Mouse (Mus musculus) C2C12 (cell line): ENCODE measurements around the gene Mrpl11. TPM values are rescaled to one million over a fixed set of nuclear protein-coding genes. Genes with fewer than 3 reads are reported as not detected.

Experiments
- H3K27me3 ChIP-seq: one replicate; pipeline ENCODE4 v1.6.1; 2011; ENCODE audit not compliant: control insufficient read depth, insufficient read depth, insufficient read length
- H3K36me3 ChIP-seq: one replicate; pipeline ENCODE4 v1.6.1; 2011; ENCODE audit not compliant: control insufficient read depth, insufficient read depth
- H3K4me3 ChIP-seq: one replicate; pipeline ENCODE4 v1.5.1; 2011; ENCODE audit warnings: mild to moderate bottlenecking, control low read depth; ENCODE audit not compliant: poor library complexity, insufficient read depth, severe bottlenecking
- H3K79me2 ChIP-seq: one replicate; pipeline ENCODE4 v1.6.1; 2011; ENCODE audit not compliant: control insufficient read depth, insufficient read depth
- H3K79me3 ChIP-seq: one replicate; pipeline ENCODE4 v1.6.1; 2011; ENCODE audit warnings: low read depth, control low read depth
- H3ac ChIP-seq: one replicate; pipeline ENCODE3; 2011; ENCODE audit warnings: low read depth; ENCODE audit not compliant: control insufficient read depth, insufficient read length
- CEBPB ChIP-seq: IDR thresholded peaks from one replicate; pipeline ENCODE4 v1.6.1; 2011; ENCODE audit warnings: low read depth, mild to moderate bottlenecking, control low read depth, moderate library complexity
- CTCF ChIP-seq: IDR thresholded peaks from one replicate; pipeline ENCODE4 v1.5.1; 2011; ENCODE audit not compliant: control insufficient read depth, insufficient read depth, insufficient read length
- FOSL1 ChIP-seq: IDR thresholded peaks from one replicate; pipeline ENCODE4 v1.8.0; 2011; ENCODE audit warnings: mild to moderate bottlenecking, low read length; ENCODE audit not compliant: poor library complexity, insufficient read depth, severe bottlenecking
- MAX ChIP-seq: IDR thresholded peaks from one replicate; pipeline ENCODE4 v1.6.1; 2011; ENCODE audit warnings: mild to moderate bottlenecking, control low read depth
- MYOD1 ChIP-seq: IDR thresholded peaks from one replicate; pipeline ENCODE4 v1.6.1; 2011; ENCODE audit warnings: low read depth; ENCODE audit not compliant: control insufficient read depth, insufficient read length
- MYOG ChIP-seq: IDR thresholded peaks from one replicate; pipeline ENCODE4 v1.6.1; 2011; ENCODE audit not compliant: control insufficient read depth, insufficient read length; ENCODE audit errors: extremely low read depth
- USF1 ChIP-seq: IDR thresholded peaks from one replicate; pipeline ENCODE4 v1.6.1; 2011; ENCODE audit warnings: low read depth, mild to moderate bottlenecking, control low read depth, moderate library complexity
- long read RNA-seq, 2 experiments: library from polyadenylated mRNA; unstranded; transcript quantifications; one replicate each; pipeline ENCODE4 v2.0.0; 2019 to 2020
- polyA plus RNA-seq: library from polyadenylated mRNA; unstranded; fragments of >200 nt; fragmentation: generic; extraction: Trizol; gene quantifications from one replicate; pipeline ENCODE4 v1.2.1, GENCODE M21; 2012; ENCODE audit warnings: missing spikeins

The Mrpl11 gene
- 100 TPM for polyA plus RNA-seq
- long read RNA-seq, experiment 1, transcript Mrpl11-201 (5 exons, 3,045 nt), result major isoform, 45 of 65 reads
- long read RNA-seq, experiment 1, transcript Mrpl11-204 (5 exons, 813 nt), result minor isoform, 9 of 65 reads
- long read RNA-seq, experiment 1, partial matches to known transcripts, result 8 of 65 reads
- long read RNA-seq, experiment 1, other reads (novel, unspliced or antisense), result 1 of 65 reads
- long read RNA-seq, experiment 2, transcript Mrpl11-204 (5 exons, 813 nt), result minor isoform, 5 of 36 reads
- long read RNA-seq, experiment 2, transcript Mrpl11-201 (5 exons, 3,045 nt), result major isoform, 28 of 36 reads
- long read RNA-seq, experiment 2, partial matches to known transcripts, result 0 of 36 reads
- long read RNA-seq, experiment 2, other reads (novel, unspliced or antisense), result 1 of 36 reads

DNA sequence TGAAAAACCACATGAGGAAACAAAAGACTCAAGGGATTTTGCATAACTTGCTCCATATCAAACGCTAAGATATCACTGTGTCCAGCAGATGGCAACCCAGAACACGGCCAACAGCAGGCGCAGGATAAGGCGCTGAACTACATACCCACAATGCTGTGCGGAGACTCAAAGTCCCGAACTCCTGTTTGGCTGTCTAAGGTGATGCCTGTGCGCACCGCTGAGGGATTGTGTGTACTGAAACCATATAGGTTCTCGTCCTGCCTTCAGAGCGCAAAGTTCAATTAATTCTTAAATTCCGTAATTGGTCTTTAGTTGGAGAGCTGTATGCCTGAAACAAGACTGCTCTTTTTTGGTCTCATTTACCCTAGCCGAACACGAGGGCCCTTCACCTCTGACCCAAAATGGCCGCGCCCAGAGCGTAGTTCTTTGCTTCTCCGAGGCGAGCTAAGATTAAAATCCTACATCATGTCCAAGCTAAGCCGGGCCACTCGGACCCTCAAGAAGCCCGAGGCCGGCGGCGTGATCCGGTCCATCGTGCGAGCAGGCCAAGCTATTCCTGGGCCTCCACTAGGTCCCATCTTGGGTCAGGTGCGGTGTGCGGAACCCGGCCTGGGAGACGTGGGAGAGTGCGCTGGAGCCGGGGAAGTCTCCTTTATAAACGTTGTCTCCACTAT lies at the start of gene Mrpl11:
Gene Mrpl11, plus strand, starts transcription at position 220 of the 674 bp plus-strand sequence.
- peaks cover 12% of the 10 kb centered on the region for H3K79me2 ChIP-seq
- H3K4me3 ChIP-seq, result peak within 1 kb of the TSS; percentile 94
- H3K27me3 ChIP-seq, result no peaks in the 10 kb centered on the region
- peak within 1 kb of the TSS; percentile 97 for H3ac ChIP-seq
- TF ChIP-seq CTCF, result peak; percentile 76
- TF ChIP-seq MYOG, result no peak
- no peak for TF ChIP-seq CEBPB
- TF ChIP-seq USF1, result no peak
- TF ChIP-seq FOSL1, result no peak
- no peak for TF ChIP-seq MYOD1
- TF ChIP-seq MAX, result peak; percentile 99
- peaks cover 15% of the 10 kb centered on the region for H3K36me3 ChIP-seq
- H3K79me3 ChIP-seq, result peaks cover 5% of the 10 kb centered on the region

DNA sequence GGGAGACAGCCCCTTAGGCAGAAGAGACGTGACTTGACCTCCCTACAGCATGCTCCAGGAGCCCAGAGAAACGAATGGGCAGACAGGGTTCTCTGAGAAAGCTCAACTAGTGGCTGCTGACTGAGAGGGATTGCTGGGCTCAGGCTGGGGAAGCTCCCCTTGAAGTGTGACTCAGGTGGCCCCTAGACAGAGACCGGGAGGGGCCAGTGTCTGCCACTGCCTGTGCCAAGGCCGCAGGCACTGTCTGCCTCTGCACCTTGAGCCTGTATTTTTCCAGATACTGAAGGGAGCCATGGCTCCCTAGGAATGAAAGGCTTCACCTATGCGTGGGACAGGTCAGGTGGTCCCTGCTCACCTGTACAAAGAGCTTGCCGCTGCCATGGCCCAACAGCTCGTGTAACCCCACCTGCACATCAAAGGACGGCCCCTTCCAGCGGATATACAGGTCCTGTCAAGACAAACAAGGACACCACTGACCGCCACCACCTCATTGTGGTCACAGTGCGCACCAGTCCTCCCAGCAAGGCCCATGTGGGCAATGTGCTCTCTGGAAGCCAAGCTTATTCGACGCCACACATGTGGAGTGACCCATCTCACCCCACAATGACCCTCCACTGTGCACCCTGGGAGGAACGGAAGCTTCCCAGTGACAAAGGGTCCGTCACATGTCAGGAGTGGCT lies 45.9 kb upstream of the Mrpl11 start:
- Histone ChIP-seq H3ac (no peak overlapping the region), H3K36me3 (peaks cover 84% of the 10 kb centered on the region), H3K4me3 (no peak overlapping the region), H3K27me3 (no peaks in the 10 kb centered on the region), H3K79me2 (no peaks in the 10 kb centered on the region), H3K79me3 (no peaks in the 10 kb centered on the region)
- TF ChIP-seq MYOG (no peak), USF1 (no peak), CTCF (no peak), FOSL1 (no peak), MAX (no peak), MYOD1 (no peak), CEBPB (no peak)

DNA sequence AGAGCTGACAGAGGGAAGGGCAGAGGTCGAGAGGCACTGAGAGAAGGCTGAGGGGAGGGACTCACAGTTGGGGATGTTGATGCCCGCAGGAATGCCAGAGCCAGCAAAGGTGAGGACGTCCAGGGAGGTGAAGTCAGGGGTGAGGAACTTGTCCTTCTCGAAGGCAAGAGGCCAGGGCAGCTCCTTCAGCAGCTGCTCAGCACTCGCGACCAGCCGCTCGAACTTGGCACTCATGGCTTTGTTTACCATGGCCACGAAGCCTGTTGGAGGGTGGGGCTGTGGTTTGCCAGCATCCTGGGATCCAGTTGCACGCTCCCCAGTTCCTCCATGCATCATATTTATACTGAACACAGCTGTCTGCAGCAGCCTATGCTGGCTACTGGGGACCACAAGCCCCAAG lies 45.1 kb upstream of the Mrpl11 start:
- Histone ChIP-seq H3K36me3 (peaks cover 79% of the 10 kb centered on the region), H3K79me3 (no peaks in the 10 kb centered on the region), H3ac (no peak overlapping the region), H3K4me3 (no peak overlapping the region), H3K79me2 (no peaks in the 10 kb centered on the region), H3K27me3 (no peaks in the 10 kb centered on the region)
- TF ChIP-seq MYOG (no peak), CTCF (no peak), FOSL1 (no peak), USF1 (no peak), MAX (no peak), CEBPB (no peak), MYOD1 (no peak)

DNA sequence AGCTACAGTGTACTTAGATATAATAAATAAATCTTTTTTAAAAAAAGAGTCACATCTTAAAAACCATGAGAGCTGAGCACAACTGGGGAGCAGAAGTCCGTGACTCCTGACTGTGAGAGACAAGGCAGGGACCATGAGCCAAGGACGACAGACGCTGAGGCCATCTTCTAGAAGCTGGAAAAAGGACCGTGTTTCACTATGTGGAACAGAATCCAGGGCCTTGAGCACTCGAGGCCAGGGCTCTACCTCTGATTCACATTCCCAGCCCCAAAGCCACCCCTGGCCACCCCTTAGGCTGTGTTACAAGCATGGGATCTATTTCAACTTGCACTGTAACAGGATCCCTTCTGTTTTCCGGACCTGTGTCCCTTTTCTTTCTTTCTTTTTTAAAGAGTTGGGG lies 42.3 kb upstream of the Mrpl11 start:
- no peak overlapping the region for H3ac ChIP-seq
- no peaks in the 10 kb centered on the region for H3K79me2 ChIP-seq
- TF ChIP-seq MYOG, result no peak
- no peak for TF ChIP-seq MAX
- no peak for TF ChIP-seq MYOD1
- no peak for TF ChIP-seq FOSL1
- no peak for TF ChIP-seq CEBPB
- TF ChIP-seq USF1, result no peak
- TF ChIP-seq CTCF, result no peak
- peaks cover 76% of the 10 kb centered on the region for H3K36me3 ChIP-seq
- H3K27me3 ChIP-seq, result no peaks in the 10 kb centered on the region
- H3K79me3 ChIP-seq, result peaks cover 2% of the 10 kb centered on the region
- no peak overlapping the region for H3K4me3 ChIP-seq

DNA sequence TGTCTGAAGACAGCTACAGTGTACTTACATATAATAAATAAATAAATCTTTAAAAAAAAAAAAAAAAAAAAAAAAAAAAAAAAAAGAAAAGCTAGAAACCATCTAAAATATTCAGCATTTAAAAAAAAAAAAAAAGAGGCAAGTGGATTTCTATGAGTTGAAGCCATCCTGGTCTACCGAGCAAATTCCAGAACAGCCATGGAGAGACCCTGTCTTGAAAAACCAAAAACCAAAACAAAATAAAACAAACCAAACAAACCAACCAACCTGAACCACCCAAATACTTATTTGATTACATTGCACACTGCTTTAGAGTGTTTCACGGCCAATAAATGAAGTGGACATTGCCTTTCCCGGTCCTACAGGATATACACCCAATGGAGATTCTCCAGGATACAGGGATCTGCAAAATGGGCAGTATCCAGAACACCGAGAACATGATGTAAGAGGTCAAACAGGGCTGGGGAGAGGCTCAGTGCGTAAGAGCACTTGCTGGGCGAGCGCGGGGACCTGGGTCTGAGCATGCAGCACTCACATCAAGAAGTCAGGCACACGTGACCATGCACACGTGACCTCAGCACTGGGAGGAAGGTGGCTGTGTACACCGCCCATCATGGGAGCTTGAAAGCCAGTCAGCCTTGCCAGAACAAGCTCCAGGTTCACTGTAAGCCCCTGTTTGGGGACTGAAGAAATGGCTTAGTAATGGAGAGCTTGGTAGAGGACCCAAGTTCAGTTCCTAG lies 36.7 kb upstream of the Mrpl11 start:
- Histone ChIP-seq H3K79me3 (peaks cover 16% of the 10 kb centered on the region), H3K36me3 (peaks cover 39% of the 10 kb centered on the region), H3K79me2 (peaks cover 29% of the 10 kb centered on the region), H3K4me3 (no peak overlapping the region), H3K27me3 (no peaks in the 10 kb centered on the region), H3ac (no peak overlapping the region)
- TF ChIP-seq CTCF, result no peak
- no peak for TF ChIP-seq USF1
- TF ChIP-seq MYOG, result no peak
- no peak for TF ChIP-seq MYOD1
- TF ChIP-seq MAX, result no peak
- TF ChIP-seq CEBPB, result no peak
- no peak for TF ChIP-seq FOSL1
